Mouse (Mus musculus) ovary, postnatal 36 days (tissue): ENCODE measurements around the gene Cstf2.

Experiments used
- DNase-seq: peaks from one replicate; pipeline ENCODE4 v3.0.0; 2022; ENCODE audit warnings: low spot score, mixed read lengths

The Cstf2 gene

GRCm38 (mm10) chrX:134058987-134059712, at the start of gene Cstf2:
TSS of gene Cstf2 (plus strand) at chrX:134059187.
- peak; percentile 92 for DNase-seq

DNA sequence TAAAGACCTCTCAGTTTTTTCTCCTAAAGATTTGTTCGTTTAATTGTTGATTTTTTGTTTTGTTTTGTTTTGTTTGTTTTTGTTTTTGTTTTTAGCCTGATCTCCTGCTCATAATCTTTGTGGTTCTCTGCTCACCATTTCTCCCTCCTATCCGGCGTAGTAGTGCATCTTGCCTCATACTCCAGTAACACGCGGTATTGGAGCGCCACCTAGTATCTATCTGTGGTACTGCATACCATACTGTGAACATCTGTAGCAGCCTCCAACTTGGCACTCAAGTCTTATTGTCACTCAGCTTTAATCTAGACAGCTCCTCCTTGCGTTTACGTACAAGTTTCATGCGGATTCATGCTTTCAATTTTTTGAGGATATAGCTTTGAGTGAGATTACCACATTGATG, 40.0 kb upstream of the Cstf2 start:
- DNase-seq: peak; percentile 16

GRCm38 (mm10) chrX:134020664-134021063, 38.3 kb upstream of the Cstf2 start:
- DNase-seq: no peak

- no peak for DNase-seq
Observed at GRCm38 (mm10) chrX:134048994-134049393, 10.0 kb upstream of the Cstf2 start.

DNA sequence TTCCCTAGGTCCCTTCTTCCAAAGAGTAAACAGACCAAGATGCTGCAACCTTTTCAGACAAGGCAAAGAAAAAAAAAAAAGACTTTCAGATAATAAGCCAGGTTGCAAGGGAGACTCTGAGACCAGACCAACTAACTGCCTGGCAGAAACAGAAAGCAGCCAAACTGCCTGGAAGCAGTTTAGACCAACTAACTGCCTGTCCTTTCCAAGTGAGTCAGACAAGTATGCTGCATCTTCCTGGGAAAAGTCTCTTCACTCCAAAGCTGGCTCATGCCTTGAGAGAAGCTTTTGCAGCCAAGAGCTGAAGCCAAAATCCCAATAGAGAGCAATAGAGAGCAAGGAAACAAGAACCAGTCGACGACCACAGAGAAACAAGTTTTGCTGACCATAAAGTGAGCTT, 2.1 kb upstream of the Cstf2 start:
- DNase-seq: no peak

GRCm38 (mm10) chrX:134058040-134058875, 729 bp upstream of the Cstf2 start:
- DNase-seq: no peak

DNA sequence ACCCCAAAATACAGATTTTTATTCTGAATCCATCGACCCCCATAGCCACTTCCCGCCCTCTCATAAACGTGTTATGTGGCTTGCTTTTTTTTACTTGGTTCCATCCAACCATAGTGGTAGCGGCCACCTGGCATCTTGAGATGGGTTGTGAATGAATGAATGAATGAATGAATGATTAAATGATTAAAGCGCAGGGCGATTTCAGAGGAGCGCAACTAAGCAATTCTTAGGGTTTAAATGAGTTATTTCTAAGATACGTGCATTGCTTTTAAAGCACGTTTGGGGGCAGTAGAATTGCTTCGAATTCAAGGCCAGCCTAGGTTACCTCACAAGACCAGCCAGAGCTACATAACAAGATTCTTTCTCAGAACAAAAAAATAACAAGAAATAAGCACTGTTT, 777 bp downstream of the Cstf2 start:
- DNase-seq: no peak

- DNase-seq: no peak
Observed at GRCm38 (mm10) chrX:134085453-134085852, 26.5 kb downstream of the Cstf2 start.

GRCm38 (mm10) chrX:134102641-134103040, 43.7 kb downstream of the Cstf2 start:
- DNase-seq: no peak

DNA sequence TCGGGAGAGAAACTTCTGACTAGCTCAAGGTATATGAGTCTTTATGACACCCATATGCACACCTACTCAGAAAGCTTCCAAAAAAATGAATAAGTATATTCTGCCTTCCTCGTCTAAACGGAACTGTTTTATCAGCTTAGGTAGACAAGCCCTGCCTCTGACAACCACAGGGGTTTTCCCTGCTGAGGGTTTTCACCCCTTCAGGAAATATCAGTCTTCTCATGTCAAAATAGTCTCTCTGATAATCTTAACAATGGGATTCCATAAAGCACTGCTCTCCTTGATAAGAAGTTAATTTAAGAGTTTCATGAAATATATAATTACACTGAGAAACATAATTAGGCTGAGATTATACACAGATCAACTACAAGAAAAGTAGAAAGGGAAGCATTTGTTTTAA, 52.8 kb downstream of the Cstf2 start:
- DNase-seq: no peak

DNA sequence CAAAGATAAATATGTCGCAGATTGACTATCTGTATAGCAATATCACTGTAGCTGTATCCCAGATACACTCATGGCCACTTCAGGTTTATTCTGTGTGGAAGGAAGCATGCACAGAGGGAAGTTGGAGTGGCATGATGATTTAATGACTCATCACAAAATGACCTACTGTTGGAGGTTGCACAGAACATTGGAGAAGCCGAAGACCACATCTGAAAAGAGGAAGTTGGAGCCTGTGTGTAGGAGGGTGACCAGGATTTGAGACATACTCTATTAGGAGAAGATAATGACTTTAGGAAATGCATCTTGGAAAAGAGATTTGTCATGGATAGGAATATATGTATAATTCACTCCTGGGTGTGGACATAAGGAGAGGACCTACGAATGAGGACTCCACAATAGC, 57.4 kb downstream of the Cstf2 start:
- no peak for DNase-seq

- DNase-seq: no peak
Observed at GRCm38 (mm10) chrX:134128549-134128948, 69.6 kb downstream of the Cstf2 start.

DNA sequence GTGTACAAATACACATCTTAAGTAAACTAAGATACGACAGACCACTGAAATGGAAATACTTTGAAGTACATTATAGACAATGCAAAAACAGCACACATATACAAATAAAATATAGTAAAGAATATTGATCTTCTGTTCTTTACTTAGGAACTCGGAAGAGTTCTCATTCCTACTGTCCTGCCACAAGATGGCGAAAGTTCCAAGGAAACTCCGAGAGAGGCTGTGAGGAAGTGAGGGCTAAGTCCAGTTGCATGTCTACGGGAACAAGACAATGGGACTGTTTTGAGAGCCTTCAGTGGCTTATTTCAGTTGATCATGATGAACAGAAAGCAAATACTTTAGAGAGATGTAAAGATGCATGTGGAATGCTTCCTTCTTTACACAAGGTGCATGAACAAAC, 73.3 kb downstream of the Cstf2 start:
- no peak for DNase-seq

DNA sequence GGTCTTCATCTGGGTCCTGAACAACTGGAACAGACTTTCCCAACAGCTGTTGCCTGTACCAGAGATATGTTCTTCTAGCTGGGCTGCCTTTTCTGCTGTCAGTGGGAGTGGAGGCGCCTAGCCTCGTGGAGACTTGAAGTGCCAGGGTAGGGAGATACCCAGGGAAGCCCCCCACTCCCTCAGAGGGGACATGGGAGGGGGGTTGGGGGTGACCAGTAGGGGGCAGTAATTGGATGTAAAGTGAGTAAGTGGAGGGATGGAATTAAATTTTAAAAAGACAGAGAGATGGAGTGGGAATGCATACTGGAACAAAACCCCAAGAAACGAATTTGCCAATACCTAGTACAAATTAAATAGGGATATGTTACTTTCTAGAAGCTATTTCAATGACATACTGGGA, 74.8 kb downstream of the Cstf2 start:
- no peak for DNase-seq
